Mouse (Mus musculus) heart, postnatal 0 days (tissue): ENCODE measurements around the gene Prkg1. TPM values are rescaled to one million over a fixed set of nuclear protein-coding genes. Genes with fewer than 3 reads are reported as not detected.

ENCODE experiments used
- ATAC-seq: fragments of 200-750 bp; cut with Nextera tagmentation; 2 replicates; pipeline ENCODE4 v1.8.0; 2017; ENCODE audit warnings: low read depth, moderate number of reproducible peaks, moderate library complexity; ENCODE audit not compliant: insufficient read depth
- DNase-seq: peaks from one replicate; pipeline ENCODE4 v3.0.0-alpha.2; 2016; ENCODE audit warnings: low spot score
- H3K27ac ChIP-seq: fragments of 300-500 bp; sonication (generic); 2 replicates; pipeline ENCODE4 v1.5.1; 2014; ENCODE audit warnings: low read depth, mild to moderate bottlenecking
- H3K27me3 ChIP-seq: fragments of 300-500 bp; sonication (generic); 2 replicates; pipeline ENCODE4 v1.6.1; 2014; ENCODE audit warnings: low read length, mixed read lengths; ENCODE audit not compliant: control insufficient read depth, insufficient read depth
- H3K36me3 ChIP-seq: fragments of 300-500 bp; sonication (generic); replicated peaks from 2 replicates; pipeline ENCODE4 v1.6.1; 2014; ENCODE audit warnings: low read length, mixed read lengths; ENCODE audit not compliant: control insufficient read depth, insufficient read depth
- H3K4me1 ChIP-seq: fragments of 300-500 bp; sonication (generic); 2 replicates; pipeline ENCODE4 v1.6.1; 2014; ENCODE audit warnings: antibody characterized with exemption; ENCODE audit not compliant: control insufficient read depth, insufficient read depth
- H3K4me2 ChIP-seq: fragments of 300-500 bp; sonication (generic); 2 replicates; pipeline ENCODE4 v1.6.1; 2014; ENCODE audit warnings: low read depth, mild to moderate bottlenecking, low read length, moderate library complexity
- H3K4me3 ChIP-seq: fragments of 300-500 bp; sonication (generic); 2 replicates; pipeline ENCODE4 v1.5.1; 2014; ENCODE audit warnings: low read depth, low read length
- H3K9ac ChIP-seq: fragments of 300-500 bp; sonication (generic); replicated peaks from 2 replicates; pipeline ENCODE4 v1.6.1; 2014; ENCODE audit warnings: low read depth, low read length, mixed read lengths
- H3K9me3 ChIP-seq: fragments of 300-500 bp; sonication (generic); replicated peaks from 2 replicates; pipeline ENCODE4 v1.6.1; 2016; ENCODE audit warnings: low read length; ENCODE audit not compliant: control insufficient read depth
- CTCF ChIP-seq: IDR thresholded peaks from 2 replicates; pipeline ENCODE4 v1.5.1; 2016; ENCODE audit warnings: antibody characterized with exemption, control low read depth, low read depth
- EP300 ChIP-seq: IDR thresholded peaks from 2 replicates; pipeline ENCODE4 v1.6.1; 2016; ENCODE audit warnings: antibody characterized with exemption, low read depth
- WGBS: fragments of 180-500 bp; shearing (Covaris S2); extraction: QIAGEN DNeasy Blood & Tissue Kit; methylation state at CpG from one replicate; pipeline ENCODE4 v1.1.7; 2014; 5-methylcytosine and 5-hydroxymethylcytosine counted together
- polyA plus RNA-seq: library from polyadenylated mRNA; unstranded; fragments of >200 nt; fragmentation: Nextera tagmentation; extraction: Ambion mirVana; gene quantifications from 2 replicates; pipeline ENCODE4 v1.2.1, GENCODE M21; 2015
- total RNA-seq: library from RNA; depleted of rRNA; stranded (reverse); fragments of >200 nt; gene quantifications from 2 replicates; pipeline ENCODE4 v1.2.3, GENCODE M21; 2014; ENCODE audit warnings: low replicate concordance

Gene Prkg1
- total and polyA plus RNA-seq, 2 experiments from 2014 or later: 4.5 to 14.6 TPM

DNA sequence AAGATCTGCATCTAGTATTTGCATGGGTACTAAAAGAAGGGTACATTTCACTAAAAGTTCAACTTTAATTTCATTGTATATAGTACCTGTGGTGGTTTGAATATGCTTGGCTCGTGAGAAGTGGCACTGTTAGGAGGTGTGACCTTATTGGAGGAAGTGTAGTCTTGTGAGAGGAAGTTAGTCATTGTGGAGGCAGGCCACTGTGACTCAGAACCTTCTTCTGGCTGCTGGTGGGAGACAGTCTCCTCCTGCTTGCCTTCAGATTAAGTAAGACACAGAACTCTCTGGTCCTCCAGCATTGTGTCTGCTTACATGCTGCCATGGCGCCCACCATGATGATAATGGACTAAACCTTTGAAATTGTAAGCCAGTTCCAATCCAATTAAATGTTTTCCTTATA is 984.0 kb downstream of the Prkg1 start:
- Histone ChIP-seq H3K4me2 (no peak overlapping the region), H3K4me3 (no peak overlapping the region), H3K27ac (no peak overlapping the region), H3K27me3 (no peaks in the 10 kb centered on the region), H3K9me3 (no peaks in the 10 kb centered on the region), H3K36me3 (no peaks in the 10 kb centered on the region), H3K4me1 (no peaks in the 10 kb centered on the region), H3K9ac (no peak overlapping the region)
- WGBS: 74% methylated on average over 2 of the region's 2 CpGs
- no peak for TF ChIP-seq EP300
- no peak for TF ChIP-seq CTCF
- DNase-seq (no peak), ATAC-seq (no peak)

DNA sequence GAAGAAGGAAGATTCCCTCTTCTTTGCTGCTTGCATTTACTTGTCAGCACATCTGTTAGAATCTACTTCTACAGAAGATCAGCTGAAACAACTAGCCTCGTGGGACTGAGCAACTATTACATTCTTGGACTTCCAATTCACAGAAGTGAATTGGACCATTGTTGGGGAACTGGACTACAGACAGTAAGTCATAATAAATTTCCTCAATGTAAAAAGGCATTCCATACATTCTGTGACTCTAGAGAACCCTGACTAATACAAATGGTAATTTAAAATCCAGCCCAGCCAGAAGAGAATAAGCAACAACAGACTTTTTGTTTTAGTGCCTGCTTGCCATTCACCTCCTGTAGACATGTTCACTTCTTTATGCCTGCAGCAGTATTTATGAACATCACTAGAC is 996.5 kb downstream of the Prkg1 start:
- H3K4me1 ChIP-seq: no peaks in the 10 kb centered on the region
- H3K4me3 ChIP-seq: no peak overlapping the region
- TF ChIP-seq EP300: no peak
- no peak for TF ChIP-seq CTCF
- no peaks in the 10 kb centered on the region for H3K27me3 ChIP-seq
- no peak overlapping the region for H3K9ac ChIP-seq
- H3K27ac ChIP-seq: no peak overlapping the region
- H3K9me3 ChIP-seq: no peaks in the 10 kb centered on the region
- H3K36me3 ChIP-seq: no peaks in the 10 kb centered on the region
- 40% methylated on average over 1 of the region's 1 CpGs for WGBS
- no peak for ATAC-seq
- no peak for DNase-seq
- no peak overlapping the region for H3K4me2 ChIP-seq

DNA sequence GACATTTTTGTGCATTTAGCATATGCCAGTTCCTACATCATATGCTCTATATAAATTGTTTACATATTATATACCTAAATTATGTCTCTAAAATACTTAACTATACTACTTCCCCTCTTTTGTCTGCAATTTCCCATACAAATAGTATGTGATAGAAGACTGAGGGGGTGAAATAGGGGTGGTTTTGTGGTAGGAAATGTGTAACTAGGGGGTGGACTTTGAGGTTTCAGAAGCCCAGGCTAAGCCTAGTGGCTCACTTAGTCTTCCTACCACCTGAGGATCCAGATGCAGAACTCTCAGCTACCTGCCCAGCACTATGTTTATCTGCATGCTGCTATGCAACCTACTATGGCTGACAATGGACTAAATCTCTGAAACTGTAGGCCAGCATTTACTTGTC is 1020.4 kb downstream of the Prkg1 start:
- TF ChIP-seq EP300: no peak
- TF ChIP-seq CTCF: no peak
- H3K4me1 ChIP-seq: no peaks in the 10 kb centered on the region
- ATAC-seq (no peak), DNase-seq (no peak)
- H3K36me3 ChIP-seq: no peaks in the 10 kb centered on the region
- no peak overlapping the region for H3K9ac ChIP-seq
- no peak overlapping the region for H3K27ac ChIP-seq
- no peaks in the 10 kb centered on the region for H3K27me3 ChIP-seq
- no peaks in the 10 kb centered on the region for H3K9me3 ChIP-seq
- no peak overlapping the region for H3K4me2 ChIP-seq
- no peak overlapping the region for H3K4me3 ChIP-seq

DNA sequence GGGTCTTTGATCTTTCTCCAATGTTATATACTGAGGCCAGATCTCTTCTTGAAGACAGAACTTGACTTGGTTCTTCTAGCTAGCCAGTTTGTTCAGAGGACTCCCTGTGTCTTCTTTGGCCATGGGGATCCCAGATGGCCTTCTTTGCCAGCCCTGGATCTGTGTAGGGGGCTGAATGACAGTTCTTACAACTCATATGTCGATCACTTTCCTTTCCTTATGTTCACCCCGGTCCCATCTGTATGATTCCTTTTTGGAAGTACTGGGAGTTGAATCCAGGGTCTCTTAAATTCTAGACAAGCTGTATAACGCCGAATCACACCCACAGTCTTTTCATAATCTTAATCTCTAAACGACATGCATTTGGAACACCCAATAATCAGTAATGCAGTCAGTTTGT is 1065.7 kb downstream of the Prkg1 start:
- no peak for ATAC-seq
- H3K4me1 ChIP-seq: no peaks in the 10 kb centered on the region
- H3K4me2 ChIP-seq: no peak overlapping the region
- WGBS: 86% methylated on average over 5 of the region's 5 CpGs
- DNase-seq: no peak
- no peaks in the 10 kb centered on the region for H3K27me3 ChIP-seq
- H3K36me3 ChIP-seq: no peaks in the 10 kb centered on the region
- no peaks in the 10 kb centered on the region for H3K9me3 ChIP-seq
- no peak overlapping the region for H3K9ac ChIP-seq
- H3K4me3 ChIP-seq: no peak overlapping the region
- TF ChIP-seq CTCF: no peak
- TF ChIP-seq EP300: no peak
- no peak overlapping the region for H3K27ac ChIP-seq

GRCm38 (mm10) chr19:30691258-30691657 is 1073.6 kb downstream of the Prkg1 start:
- H3K4me2 ChIP-seq: no peak overlapping the region
- H3K4me3 ChIP-seq: no peak overlapping the region
- H3K9ac ChIP-seq: no peak overlapping the region
- WGBS: 84% methylated on average over 2 of the region's 2 CpGs
- DNase-seq: no peak
- H3K27me3 ChIP-seq: no peaks in the 10 kb centered on the region
- no peak for ATAC-seq
- H3K9me3 ChIP-seq: no peaks in the 10 kb centered on the region
- no peaks in the 10 kb centered on the region for H3K36me3 ChIP-seq
- TF ChIP-seq EP300 (no peak), CTCF (no peak)
- H3K27ac ChIP-seq: no peak overlapping the region
- no peaks in the 10 kb centered on the region for H3K4me1 ChIP-seq

DNA sequence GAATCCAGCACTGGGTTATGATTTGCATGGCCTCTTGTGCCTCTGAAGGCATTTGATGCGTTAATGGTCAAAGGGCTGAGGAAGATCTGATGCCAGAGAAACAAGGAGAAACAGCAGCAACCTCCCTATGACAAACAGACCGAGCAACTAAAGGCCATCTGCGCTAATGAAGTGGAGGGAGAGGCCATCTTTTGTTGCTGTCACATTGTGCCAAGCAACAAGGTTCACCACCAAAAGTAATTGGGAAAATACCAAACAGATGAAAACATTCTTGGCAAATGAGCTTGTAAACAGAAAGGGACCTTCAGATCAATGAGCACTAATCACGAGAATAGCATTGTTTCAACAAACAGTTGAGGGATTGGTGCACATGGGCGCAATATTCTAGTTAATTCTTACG is 1074.1 kb downstream of the Prkg1 start:
- Histone ChIP-seq H3K9ac (no peak overlapping the region), H3K4me3 (no peak overlapping the region), H3K27ac (no peak overlapping the region), H3K27me3 (no peaks in the 10 kb centered on the region), H3K36me3 (no peaks in the 10 kb centered on the region), H3K4me2 (no peak overlapping the region), H3K9me3 (no peaks in the 10 kb centered on the region), H3K4me1 (no peaks in the 10 kb centered on the region)
- WGBS: 76% methylated on average over 6 of the region's 6 CpGs
- ATAC-seq (no peak), DNase-seq (no peak)
- TF ChIP-seq CTCF (no peak), EP300 (no peak)
